Mouse (Mus musculus): ENCODE data around the gene Tst. TPM values are rescaled to one million over a fixed set of nuclear protein-coding genes. Genes with fewer than 3 reads are reported as not detected.

The Tst gene
- polyA plus RNA-seq, 1 experiment from 2014 or later = 10.1 TPM

- Histone ChIP-seq H3K9me3 (no peaks in the 10 kb centered on the region), H3K4me3 (no peak overlapping the region), H3K9ac (no peak overlapping the region), H3K36me3 (no peaks in the 10 kb centered on the region), H3K4me1 (no peaks in the 10 kb centered on the region), H3K4me2 (replicated peaks) (no peak overlapping the region), H3K27me3 (peaks cover 18% of the 10 kb centered on the region), H3K27ac (no peak overlapping the region)
- no peak for ATAC-seq (ENCODE audit: insufficient number of reproducible peaks, insufficient read depth, low FRiP score, low TSS enrichment)
- 78% methylated on average over 2 of the region's 2 CpGs for WGBS
These were observed 39.8 kb downstream of the Tst start for GRCm38 (mm10) chr15:78365916-78366315.

- 81% methylated on average over 5 of the region's 5 CpGs for WGBS
- no peak for ATAC-seq (ENCODE audit: insufficient number of reproducible peaks, insufficient read depth, low FRiP score, low TSS enrichment)
These were observed 50.2 kb downstream of the Tst start for GRCm38 (mm10) chr15:78355548-78355947.

GRCm38 (mm10) chr15:78354958-78355357, 50.7 kb downstream of the Tst start:
- no peak for ATAC-seq (ENCODE audit: insufficient number of reproducible peaks, insufficient read depth, low FRiP score, low TSS enrichment)
- no peaks in the 10 kb centered on the region for H3K9me3 ChIP-seq
- H3K9ac ChIP-seq = no peak overlapping the region
- H3K4me1 ChIP-seq = no peaks in the 10 kb centered on the region
- H3K27ac ChIP-seq = no peak overlapping the region
- H3K36me3 ChIP-seq = no peaks in the 10 kb centered on the region
- H3K27me3 ChIP-seq = no peaks in the 10 kb centered on the region
- 0% methylated on average over 1 of the region's 1 CpGs for WGBS
- no peak overlapping the region for H3K4me2 ChIP-seq (replicated peaks)
- H3K4me3 ChIP-seq = no peak overlapping the region

More at GRCm38 (mm10) chr15:78355548-78355947, 50.2 kb downstream of the Tst start:
- Histone ChIP-seq H3K27me3 (no peaks in the 10 kb centered on the region), H3K27ac (no peak overlapping the region), H3K36me3 (no peaks in the 10 kb centered on the region), H3K4me1 (no peaks in the 10 kb centered on the region), H3K9ac (no peak overlapping the region), H3K9me3 (no peaks in the 10 kb centered on the region), H3K4me3 (no peak overlapping the region), H3K4me2 (replicated peaks) (no peak overlapping the region)

GRCm38 (mm10) chr15:78351586-78352165, 54.0 kb downstream of the Tst start:
- ATAC-seq (ENCODE audit: insufficient number of reproducible peaks, insufficient read depth, low FRiP score, low TSS enrichment) = no peak
- Histone ChIP-seq H3K9ac (no peak overlapping the region), H3K27ac (no peak overlapping the region), H3K4me2 (replicated peaks) (no peak overlapping the region), H3K9me3 (no peaks in the 10 kb centered on the region), H3K36me3 (no peaks in the 10 kb centered on the region), H3K4me1 (no peaks in the 10 kb centered on the region), H3K27me3 (no peaks in the 10 kb centered on the region), H3K4me3 (no peak overlapping the region)
- WGBS = 49% methylated on average over 3 of the region's 3 CpGs

Other genes with a start within 250 kb of the Tst start
- gene Ift27, start 231.8 kb downstream of the Tst start, polyA plus RNA-seq (2016; fragmentation: Nextera tagmentation; extraction: Ambion mirVana) = 90.0 and 90.5 TPM in 2 replicates
- gene Pvalb, start 199.5 kb downstream of the Tst start, polyA plus RNA-seq (2016; fragmentation: Nextera tagmentation; extraction: Ambion mirVana) = 0.46 and 0.48 TPM in 2 replicates
- gene Ncf4, start 161.1 kb downstream of the Tst start, polyA plus RNA-seq (2016; fragmentation: Nextera tagmentation; extraction: Ambion mirVana) = 5.1 and 5.8 TPM in 2 replicates
- gene Csf2rb2, start 100.2 kb downstream of the Tst start, polyA plus RNA-seq (2016; fragmentation: Nextera tagmentation; extraction: Ambion mirVana) = 0.31 and 0.35 TPM in 2 replicates
- gene Csf2rb, start 80.2 kb downstream of the Tst start, polyA plus RNA-seq (2016; fragmentation: Nextera tagmentation; extraction: Ambion mirVana) = 1.1 and 2.3 TPM in 2 replicates
- gene Tex33, start 10.0 kb downstream of the Tst start, polyA plus RNA-seq (2016; fragmentation: Nextera tagmentation; extraction: Ambion mirVana) = not detected in 2 replicates
- gene Mpst, start 509 bp upstream of the Tst start, polyA plus RNA-seq (2016; fragmentation: Nextera tagmentation; extraction: Ambion mirVana) = 1.6 and 2.1 TPM in 2 replicates
- gene Kctd17, start 22.7 kb upstream of the Tst start, polyA plus RNA-seq (2016; fragmentation: Nextera tagmentation; extraction: Ambion mirVana) = 56.1 and 58.9 TPM in 2 replicates
- 0.66 and 1.4 TPM in 2 replicates for gene Tmprss6, start 62.7 kb upstream of the Tst start, polyA plus RNA-seq (2016; fragmentation: Nextera tagmentation; extraction: Ambion mirVana)
- 0.06 and 0.09 TPM in 2 replicates for gene Il2rb, start 89.4 kb upstream of the Tst start, polyA plus RNA-seq (2016; fragmentation: Nextera tagmentation; extraction: Ambion mirVana)
- 21.0 and 22.9 TPM in 2 replicates for gene C1qtnf6, start 125.5 kb upstream of the Tst start, polyA plus RNA-seq (2016; fragmentation: Nextera tagmentation; extraction: Ambion mirVana)
- not detected in 2 replicates for gene Sstr3, start 138.8 kb upstream of the Tst start, polyA plus RNA-seq (2016; fragmentation: Nextera tagmentation; extraction: Ambion mirVana)
- 7.6 TPM in 2 replicates for gene Rac2, start 166.9 kb upstream of the Tst start, polyA plus RNA-seq (2016; fragmentation: Nextera tagmentation; extraction: Ambion mirVana)
- gene Cyth4, start 191.1 kb upstream of the Tst start, polyA plus RNA-seq (2016; fragmentation: Nextera tagmentation; extraction: Ambion mirVana) = 5.3 and 6.6 TPM in 2 replicates

Data from embryonic facial prominence, embryonic 12.5 days (tissue).